Mouse (Mus musculus) testis, adult 2 months (tissue): Measurements from ENCODE around the gene Kmt2c. TPM values are rescaled to one million over a fixed set of nuclear protein-coding genes. Genes with fewer than 3 reads are reported as not detected.
A peak's percentile ranks its signal among the peaks of the same experiment; 100 is the strongest.
"Not testable (repeated sequence)": the region's sequence is repeated elsewhere in the genome, so short reads cannot be mapped to it uniquely, and the experiment has no call there.

Experiments used
- H3K27ac ChIP-seq: fragments of 200-500 bp; 2 replicates; pipeline ENCODE4 v1.5.1; 2012; ENCODE audit warnings: low read depth, low read length; ENCODE audit not compliant: control insufficient read depth, insufficient read depth
- H3K27me3 ChIP-seq: fragments of 200-500 bp; 2 replicates; pipeline ENCODE4 v1.6.1; 2012; ENCODE audit warnings: mild to moderate bottlenecking, low read length, moderate library complexity; ENCODE audit not compliant: control insufficient read depth, insufficient read depth
- H3K36me3 ChIP-seq: fragments of 200-500 bp; 2 replicates; pipeline ENCODE4 v1.6.1; 2012; ENCODE audit warnings: mild to moderate bottlenecking, low read length; ENCODE audit not compliant: control insufficient read depth, insufficient read depth
- H3K4me1 ChIP-seq: fragments of 200-500 bp; 2 replicates; pipeline ENCODE4 v1.6.1; 2012; ENCODE audit warnings: low read length; ENCODE audit not compliant: control insufficient read depth, insufficient read depth
- H3K4me3 ChIP-seq: fragments of 200-500 bp; 2 replicates; pipeline ENCODE4 v1.5.1; 2012; ENCODE audit warnings: low read depth, mild to moderate bottlenecking, low read length, moderate library complexity, mixed read lengths; ENCODE audit not compliant: control insufficient read depth
- CTCF ChIP-seq: fragments of 200-500 bp; IDR thresholded peaks from 2 replicates; pipeline ENCODE4 v1.5.1; 2012; ENCODE audit warnings: low read depth, mild to moderate bottlenecking, inconsistent platforms, low read length, moderate library complexity; ENCODE audit not compliant: control insufficient read depth, insufficient read depth, insufficient replicate concordance
- POLR2A ChIP-seq: fragments of 200-500 bp; IDR thresholded peaks from 2 replicates; pipeline ENCODE4 v1.6.1; 2012; ENCODE audit warnings: low read depth, mild to moderate bottlenecking, inconsistent platforms, low read length, moderate library complexity; ENCODE audit not compliant: control insufficient read depth
- polyA plus RNA-seq: library from polyadenylated mRNA; depleted of rRNA; stranded (reverse); fragments of >200 nt; gene quantifications from 2 replicates; pipeline ENCODE4 v1.2.3, GENCODE M21; 2012

Gene Kmt2c
- polyA plus RNA-seq, 1 experiment, result 7.7 TPM

DNA sequence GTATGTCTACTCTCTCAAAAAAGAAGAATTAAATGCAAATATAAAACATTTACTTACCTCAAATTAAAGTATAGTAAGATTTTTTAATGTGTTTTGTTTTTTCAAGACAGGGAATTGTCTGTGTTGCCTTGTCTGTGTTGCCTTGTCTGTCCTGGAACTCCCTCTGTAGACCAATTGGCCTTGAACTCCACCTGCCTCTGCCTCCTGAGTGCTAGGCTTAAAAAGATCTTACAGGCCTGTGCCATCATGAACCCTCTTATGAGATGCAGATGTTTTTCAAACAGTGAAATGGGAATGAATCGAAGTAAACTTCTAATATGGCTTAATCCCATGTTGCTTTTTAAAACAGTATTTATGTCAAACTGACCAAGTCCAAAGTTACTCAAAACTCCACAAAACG is 1.9 kb downstream of the Kmt2c start:
- peaks cover 4% of the 10 kb centered on the region; the same call in 1 of the 2 replicates for H3K4me1 ChIP-seq
- H3K4me3 ChIP-seq, result no peak overlapping the region
- H3K27ac ChIP-seq, result no peak overlapping the region
- H3K27me3 ChIP-seq, result no peaks in the 10 kb centered on the region
- H3K36me3 ChIP-seq, result no peaks in the 10 kb centered on the region
- TF ChIP-seq CTCF, result no peak

DNA sequence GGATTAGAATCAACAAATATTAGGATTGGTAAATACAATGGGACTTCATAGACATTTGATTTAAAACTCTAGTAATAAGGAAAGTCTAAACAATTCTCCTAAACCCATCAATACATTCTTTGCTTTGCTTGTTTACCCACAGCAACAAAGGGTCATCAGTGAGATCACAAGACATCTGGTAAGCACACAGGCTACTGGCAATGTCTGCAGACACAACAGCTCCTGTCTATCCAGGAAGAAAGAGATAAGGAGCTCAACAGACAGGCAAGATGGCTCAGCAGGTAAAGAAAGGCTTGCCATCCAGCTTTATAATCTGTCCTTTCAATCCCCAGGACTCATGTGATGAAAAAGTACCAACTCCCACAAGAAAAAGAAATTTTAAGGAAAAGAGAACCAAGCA is 19.7 kb downstream of the Kmt2c start:
- H3K4me1 ChIP-seq, result no peaks in the 10 kb centered on the region
- H3K27me3 ChIP-seq, result no peaks in the 10 kb centered on the region
- H3K4me3 ChIP-seq, result no peak overlapping the region
- no peak for TF ChIP-seq CTCF
- no peak for TF ChIP-seq POLR2A
- no peak overlapping the region for H3K27ac ChIP-seq
- H3K36me3 ChIP-seq, result no peaks in the 10 kb centered on the region

DNA sequence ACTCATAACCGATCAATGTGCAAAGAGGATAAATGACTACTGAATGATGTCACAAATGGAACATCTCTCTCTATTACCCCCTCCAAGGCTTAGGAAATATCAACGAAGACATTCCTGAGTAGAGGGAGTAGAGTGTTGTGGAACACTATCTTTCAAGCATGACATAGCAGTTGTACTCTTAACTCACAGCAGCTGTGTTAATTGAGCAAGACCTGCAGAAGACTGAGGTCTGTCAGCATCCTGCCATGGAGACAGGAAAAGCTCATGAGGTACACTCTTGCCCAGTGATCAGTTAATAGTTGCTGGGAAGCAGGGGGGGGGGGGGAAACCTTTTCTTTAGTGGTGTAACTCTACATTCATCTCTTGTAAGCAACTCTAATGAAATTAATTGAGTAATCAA is 22.8 kb downstream of the Kmt2c start:
- Histone ChIP-seq H3K4me3 (no peak overlapping the region), H3K27ac (no peak overlapping the region), H3K27me3 (no peaks in the 10 kb centered on the region), H3K4me1 (no peaks in the 10 kb centered on the region), H3K36me3 (no peaks in the 10 kb centered on the region)
- TF ChIP-seq POLR2A (no peak), CTCF (no peak)

DNA sequence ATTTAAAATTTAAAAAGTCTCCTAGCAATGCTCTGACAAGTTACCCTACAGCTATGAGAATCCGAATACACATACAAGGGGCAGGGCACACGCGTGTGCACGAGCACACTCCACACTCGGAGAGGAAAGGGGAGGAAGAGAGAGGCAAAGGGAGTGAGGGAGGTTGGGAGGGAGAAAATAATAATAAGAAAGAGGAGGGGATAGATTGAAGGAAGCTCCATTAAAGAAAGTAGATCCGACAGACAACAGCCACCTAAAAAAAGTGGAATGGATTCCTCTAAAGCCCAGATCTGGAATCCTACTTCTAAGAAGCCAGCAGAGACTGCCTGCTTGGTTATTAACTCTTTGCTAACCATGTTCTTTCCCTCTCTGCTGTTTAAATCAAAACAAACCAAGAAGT is 26.5 kb downstream of the Kmt2c start:
- no peak overlapping the region for H3K27ac ChIP-seq
- peak overlapping the region; percentile 47 for H3K4me3 ChIP-seq
- no peaks in the 10 kb centered on the region for H3K4me1 ChIP-seq
- TF ChIP-seq POLR2A, result no peak
- TF ChIP-seq CTCF, result no peak
- H3K27me3 ChIP-seq, result no peaks in the 10 kb centered on the region
- H3K36me3 ChIP-seq, result no peaks in the 10 kb centered on the region

DNA sequence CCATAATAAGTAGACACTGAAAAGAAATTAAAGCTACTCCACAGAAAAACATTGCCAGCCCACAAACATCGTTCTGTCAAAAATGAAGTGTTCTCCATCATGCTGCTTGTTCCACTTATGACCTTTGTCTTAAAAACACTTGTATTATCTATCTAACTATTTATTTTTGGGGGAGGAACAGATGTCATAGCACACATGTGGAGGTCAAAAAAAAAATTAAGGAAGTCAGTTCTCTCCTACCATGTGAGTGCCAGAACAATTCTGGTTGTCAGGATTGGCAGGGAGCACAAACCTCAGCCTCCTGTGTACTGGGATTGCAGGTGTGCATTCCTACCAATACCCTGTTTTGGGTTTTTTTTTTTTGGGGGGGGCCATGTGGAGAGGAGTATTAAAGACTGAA is 36.6 kb downstream of the Kmt2c start:
- Histone ChIP-seq H3K27ac (no peak overlapping the region), H3K4me1 (no peaks in the 10 kb centered on the region), H3K4me3 (no peak overlapping the region), H3K27me3 (no peaks in the 10 kb centered on the region), H3K36me3 (no peaks in the 10 kb centered on the region)
- TF ChIP-seq POLR2A, result no peak
- TF ChIP-seq CTCF, result no peak

DNA sequence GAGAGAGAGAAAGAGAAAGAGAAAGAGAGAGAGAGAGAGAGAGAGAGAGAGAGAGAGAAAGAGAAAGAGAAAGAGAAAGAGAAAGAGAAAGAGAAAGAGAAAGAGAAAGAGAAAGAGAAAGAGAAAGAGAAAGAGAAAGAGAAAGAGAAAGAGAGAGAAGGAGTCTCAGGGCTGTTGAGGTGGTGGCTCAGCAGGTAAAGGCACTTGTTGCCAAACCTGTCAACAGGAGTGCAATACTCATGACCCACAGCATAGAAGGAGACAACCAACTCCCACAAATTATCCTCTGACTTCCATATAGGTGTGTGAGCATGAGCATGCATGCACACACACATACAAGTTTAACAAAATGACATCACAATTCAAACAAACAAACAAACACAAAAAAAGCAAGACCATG is 43.2 kb downstream of the Kmt2c start:
- H3K4me1 ChIP-seq, H3K36me3 ChIP-seq, H3K4me3 ChIP-seq, H3K27ac ChIP-seq, H3K27me3 ChIP-seq: not testable (repeated sequence)

DNA sequence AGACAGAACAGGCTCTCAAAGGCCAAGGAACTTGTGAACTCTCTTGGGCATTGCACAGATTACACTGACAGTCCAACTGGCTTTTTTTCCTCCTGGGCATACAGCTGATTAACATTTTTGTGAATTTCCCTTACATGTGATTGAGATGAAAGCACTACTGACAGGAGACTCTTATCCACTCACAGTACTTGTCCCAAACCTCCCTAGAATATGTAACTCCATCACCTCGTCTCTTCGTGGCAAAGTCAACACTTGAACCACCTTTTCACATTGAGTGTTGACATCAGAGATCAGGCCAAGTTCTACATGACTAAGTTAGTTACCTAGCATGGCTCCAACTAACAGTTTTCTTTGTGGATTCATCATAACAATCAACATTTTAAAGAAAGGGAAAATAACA is 45.9 kb downstream of the Kmt2c start:
- H3K4me1 ChIP-seq, result no peaks in the 10 kb centered on the region
- no peak for TF ChIP-seq CTCF
- no peaks in the 10 kb centered on the region for H3K27me3 ChIP-seq
- no peak overlapping the region for H3K4me3 ChIP-seq
- no peaks in the 10 kb centered on the region for H3K36me3 ChIP-seq
- H3K27ac ChIP-seq, result no peak overlapping the region

DNA sequence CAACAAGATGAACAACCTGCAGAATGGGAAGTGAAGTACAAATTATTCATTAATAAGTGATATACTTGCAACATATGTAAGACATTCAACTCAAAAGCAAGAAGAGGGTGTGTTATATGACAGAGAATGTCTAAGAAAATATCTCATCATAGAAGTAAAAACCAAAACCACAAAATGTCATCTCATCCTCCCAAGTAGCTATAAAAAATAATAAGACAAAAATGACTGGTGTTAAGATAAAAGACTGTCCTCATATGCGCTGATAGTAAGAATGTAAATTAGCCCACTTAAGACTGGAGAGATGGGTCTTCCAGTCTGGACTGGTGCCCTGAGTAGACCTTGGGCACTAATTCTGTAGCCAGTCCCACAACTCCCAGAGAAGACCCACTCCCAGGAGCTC is 61.1 kb downstream of the Kmt2c start:
- TF ChIP-seq CTCF (no peak), POLR2A (no peak)
- Histone ChIP-seq H3K27ac (no peak overlapping the region), H3K36me3 (no peaks in the 10 kb centered on the region), H3K27me3 (no peaks in the 10 kb centered on the region), H3K4me3 (no peak overlapping the region), H3K4me1 (no peaks in the 10 kb centered on the region)
